Mouse (Mus musculus) adrenal gland, adult 2 months (tissue): ENCODE measurements around the gene Cdh18. TPM values are rescaled to one million over a fixed set of nuclear protein-coding genes. Genes with fewer than 3 reads are reported as not detected.
"Not testable (repeated sequence)": the region's sequence is repeated elsewhere in the genome, so short reads cannot be mapped to it uniquely, and the experiment has no call there.

ENCODE experiments used
- DNase-seq: peaks from one replicate; pipeline ENCODE4 v3.0.0; 2021
- polyA plus RNA-seq: library from polyadenylated mRNA; depleted of rRNA; stranded (reverse); fragments of >200 nt; gene quantifications from 2 replicates; pipeline ENCODE4 v1.2.3, GENCODE M21; 2012
- total RNA-seq, 2 experiments: library from RNA; stranded (reverse); gene quantifications; 2 replicates each; pipeline ENCODE4 v1.2.3; 2021

The Cdh18 gene
- total and polyA plus RNA-seq, 3 experiments: 0.11 to 1.9 (median 1.7) TPM

GRCm38 (mm10) chr15:23212068-23212467, 663.2 kb downstream of the Cdh18 start:
- no peak for DNase-seq

GRCm38 (mm10) chr15:23230616-23231015, 681.8 kb downstream of the Cdh18 start:
- no peak for DNase-seq

GRCm38 (mm10) chr15:23257751-23258440, 709.1 kb downstream of the Cdh18 start:
- no peak for DNase-seq

- DNase-seq: no peak
Measured at GRCm38 (mm10) chr15:23278421-23278820, 729.6 kb downstream of the Cdh18 start.

- DNase-seq: no peak
Measured at GRCm38 (mm10) chr15:23305018-23305417, 756.2 kb downstream of the Cdh18 start.

DNA sequence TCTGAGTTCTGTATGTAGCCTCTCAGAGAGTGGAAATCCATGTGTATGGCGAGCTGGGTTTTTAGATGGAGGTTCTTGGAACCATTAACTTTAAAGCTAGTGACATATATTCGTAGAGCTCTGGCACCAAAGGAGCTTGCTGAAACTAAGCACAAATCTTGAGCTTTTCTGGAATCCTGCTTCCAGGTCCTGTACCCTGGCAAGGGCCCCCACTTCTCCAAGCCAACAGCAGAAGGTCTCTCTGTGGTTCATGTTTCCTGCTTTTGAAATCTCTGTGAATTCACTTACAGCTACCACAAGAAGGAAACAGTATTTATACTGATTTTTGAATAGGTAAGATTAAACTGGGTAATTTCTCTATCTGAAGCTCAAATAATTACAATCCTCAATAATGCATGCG, 767.9 kb downstream of the Cdh18 start:
- no peak for DNase-seq

DNA sequence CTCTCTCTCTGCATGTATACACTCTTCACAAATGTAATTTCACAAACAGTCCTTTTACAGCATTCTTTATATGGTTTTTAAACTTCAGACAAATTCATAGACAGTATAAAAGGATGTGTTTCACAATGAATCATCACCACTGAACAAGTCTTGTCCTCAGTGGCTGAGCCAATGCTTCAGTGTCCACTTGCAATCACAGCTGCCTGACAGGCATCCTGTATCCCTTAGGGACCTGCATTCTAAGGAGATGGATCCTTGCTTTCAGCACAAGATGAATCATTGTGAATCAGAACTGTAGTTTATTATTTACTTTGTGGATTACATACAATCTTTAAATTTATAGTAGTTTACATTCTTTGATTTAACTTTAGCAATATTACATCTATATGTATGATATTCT, 768.6 kb downstream of the Cdh18 start:
- DNase-seq: no peak

DNA sequence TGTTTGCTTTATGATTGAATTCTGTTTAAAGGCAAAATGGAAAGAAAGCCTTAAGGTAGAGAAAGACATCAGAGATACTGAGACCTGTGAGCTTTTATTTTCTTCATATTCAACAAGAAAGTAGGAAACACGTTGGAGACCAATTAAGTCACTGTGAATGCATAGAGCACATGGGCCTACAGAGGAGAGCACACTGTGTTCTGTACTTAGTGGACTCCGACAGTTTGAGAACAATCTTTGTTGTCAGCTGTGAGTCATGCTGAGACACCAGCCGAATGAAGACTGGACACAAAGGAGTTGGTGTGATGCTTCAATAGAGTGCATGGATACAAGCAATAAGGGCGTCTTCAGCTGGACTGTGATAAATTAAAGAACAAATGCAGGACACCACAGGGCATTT, 791.5 kb downstream of the Cdh18 start:
- not testable (repeated sequence) for DNase-seq

GRCm38 (mm10) chr15:23351078-23351477, 802.3 kb downstream of the Cdh18 start:
- no peak for DNase-seq

DNA sequence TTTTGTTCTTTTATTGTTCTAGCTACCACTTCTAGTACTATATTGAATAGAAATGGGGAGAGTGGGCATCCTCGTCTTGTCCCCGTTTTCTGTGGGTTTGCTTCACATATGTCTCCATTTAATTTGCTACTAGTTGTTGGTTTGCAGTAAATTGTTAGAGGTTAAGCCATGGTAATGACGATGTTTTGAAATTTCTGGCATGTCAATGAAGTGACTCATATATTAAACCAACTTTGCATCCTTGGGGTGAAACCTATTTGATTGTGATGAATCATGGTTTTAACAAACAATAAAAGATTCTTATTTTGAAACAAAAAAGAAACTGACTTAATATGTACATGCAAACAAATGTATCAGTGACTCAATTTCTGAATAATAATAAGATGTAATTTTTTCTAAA, 817.5 kb downstream of the Cdh18 start:
- DNase-seq: no peak

DNA sequence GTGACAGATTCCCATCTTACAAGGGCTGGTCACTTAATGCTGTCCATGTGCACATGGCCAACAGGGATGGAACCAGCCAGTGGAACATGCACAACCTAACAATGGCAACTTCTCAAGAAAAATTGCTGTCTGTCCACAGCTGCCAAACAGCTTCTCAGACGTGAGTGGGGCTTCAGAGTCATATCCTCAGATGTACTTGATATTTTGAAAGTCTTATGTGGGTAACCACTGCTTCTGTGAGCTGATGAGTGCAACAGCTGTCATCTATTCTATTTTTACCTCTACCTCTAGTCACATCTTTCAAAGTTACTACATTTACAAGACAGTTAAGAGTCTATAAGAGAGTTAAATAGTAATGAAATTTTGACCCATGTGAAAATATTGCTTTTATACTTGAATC, 818.9 kb downstream of the Cdh18 start:
- no peak for DNase-seq

DNA sequence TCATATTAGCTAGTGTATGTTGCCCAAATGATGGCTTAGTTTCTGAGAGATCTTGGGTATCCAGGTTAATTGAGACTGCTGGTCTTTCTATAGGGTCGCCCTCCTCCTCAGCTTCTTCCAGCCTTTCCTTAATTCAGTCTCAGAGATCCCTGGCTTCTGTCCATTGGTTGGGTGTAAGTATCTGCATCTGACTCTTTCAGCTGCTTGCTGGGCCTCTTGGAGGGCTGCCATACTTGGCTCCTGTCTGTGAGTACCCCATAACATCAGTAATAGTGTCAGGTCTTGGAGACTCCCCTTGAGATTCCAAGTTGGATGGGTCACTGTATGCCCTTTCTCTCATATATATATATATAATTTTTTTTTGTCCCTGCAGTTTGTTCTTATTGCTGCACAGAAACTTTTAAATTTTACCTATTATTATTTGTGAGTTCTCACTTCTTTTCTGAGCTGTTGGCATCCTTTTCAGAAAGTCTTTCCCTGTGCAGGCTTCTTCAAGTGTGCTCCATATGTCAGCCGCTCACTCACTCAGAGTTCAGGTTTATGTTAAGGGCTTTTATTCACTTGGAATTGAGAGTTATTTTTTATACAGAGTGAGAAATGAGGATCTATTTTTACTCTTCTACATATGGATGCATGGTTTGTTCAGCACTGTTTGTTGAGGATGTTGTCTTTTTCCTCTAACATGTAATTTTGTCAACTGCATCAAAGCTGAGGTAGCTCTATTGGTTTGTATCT, 829.4 kb downstream of the Cdh18 start:
- no peak for DNase-seq

- no peak for DNase-seq
Measured at GRCm38 (mm10) chr15:23385816-23386215, 837.0 kb downstream of the Cdh18 start.

DNA sequence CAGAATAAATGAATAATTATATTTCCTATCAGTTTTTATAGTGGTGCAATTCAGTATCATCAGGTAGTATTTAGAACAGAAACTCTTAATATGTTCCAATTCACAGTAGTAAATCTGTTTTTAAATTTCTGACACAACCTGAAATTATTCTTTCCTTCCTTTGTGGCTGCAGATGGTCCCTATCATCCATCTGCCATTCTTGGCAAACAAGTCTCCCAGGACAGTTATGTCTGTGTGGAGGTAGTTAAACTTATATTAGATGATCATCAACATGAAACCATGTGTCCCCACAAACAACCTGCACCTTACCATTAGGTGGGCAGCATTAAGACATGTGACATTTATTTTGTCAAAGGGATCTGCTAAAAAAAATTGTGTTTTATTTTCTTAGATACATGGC, 847.8 kb downstream of the Cdh18 start:
- no peak for DNase-seq

GRCm38 (mm10) chr15:23403792-23404191, 855.0 kb downstream of the Cdh18 start:
- DNase-seq: no peak

GRCm38 (mm10) chr15:23408256-23408655, 859.4 kb downstream of the Cdh18 start:
- no peak for DNase-seq

DNA sequence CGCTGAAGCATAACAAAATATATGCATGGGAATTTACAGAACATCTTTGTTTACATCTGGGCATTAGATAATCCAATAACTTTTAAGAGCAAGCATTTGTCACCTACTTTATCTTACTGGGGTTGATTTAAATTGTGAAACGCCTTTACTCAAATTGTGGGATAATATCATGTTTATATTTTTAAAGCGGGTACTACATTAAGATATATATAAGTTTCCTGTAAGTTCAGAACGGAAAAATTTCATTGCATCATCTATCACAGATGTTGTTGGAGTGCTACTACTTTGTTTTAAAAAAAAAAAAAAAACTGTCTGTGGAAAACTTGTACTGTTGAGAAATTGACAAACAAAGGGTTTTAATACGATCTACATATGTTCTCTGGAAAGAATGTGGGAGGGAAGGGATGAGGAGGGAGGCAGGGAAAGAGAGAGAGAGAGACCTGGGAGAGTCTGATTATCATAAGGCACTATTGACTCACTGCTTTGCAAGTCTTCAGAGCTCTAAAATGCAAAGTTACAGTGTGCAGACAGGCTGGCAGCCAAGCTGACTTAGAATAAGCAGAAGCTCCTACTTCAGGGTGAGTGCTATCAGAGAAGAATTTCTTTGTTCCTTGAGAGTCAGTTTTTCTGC, 867.7 kb downstream of the Cdh18 start:
- no peak for DNase-seq

DNA sequence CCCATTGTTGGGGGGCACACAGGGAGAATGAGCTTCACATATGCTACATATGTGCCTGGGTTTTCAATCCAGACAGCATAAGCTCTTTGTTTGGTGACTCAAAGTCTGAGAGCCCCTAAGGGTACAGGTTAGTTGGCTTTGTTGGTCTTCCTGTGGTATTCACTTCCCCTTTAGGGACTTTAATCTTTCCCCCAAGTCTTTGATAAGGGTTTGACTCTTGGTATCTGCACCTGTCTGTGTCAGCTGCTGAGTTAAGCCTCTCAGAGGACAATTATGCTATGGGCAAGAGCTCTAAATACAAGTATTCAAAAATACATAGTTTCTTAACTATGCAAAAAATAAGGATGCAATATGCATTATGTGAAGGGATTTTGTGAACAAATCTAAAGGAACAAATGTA, 869.3 kb downstream of the Cdh18 start:
- DNase-seq: no peak

GRCm38 (mm10) chr15:23420010-23420409, 871.2 kb downstream of the Cdh18 start:
- DNase-seq: no peak

DNA sequence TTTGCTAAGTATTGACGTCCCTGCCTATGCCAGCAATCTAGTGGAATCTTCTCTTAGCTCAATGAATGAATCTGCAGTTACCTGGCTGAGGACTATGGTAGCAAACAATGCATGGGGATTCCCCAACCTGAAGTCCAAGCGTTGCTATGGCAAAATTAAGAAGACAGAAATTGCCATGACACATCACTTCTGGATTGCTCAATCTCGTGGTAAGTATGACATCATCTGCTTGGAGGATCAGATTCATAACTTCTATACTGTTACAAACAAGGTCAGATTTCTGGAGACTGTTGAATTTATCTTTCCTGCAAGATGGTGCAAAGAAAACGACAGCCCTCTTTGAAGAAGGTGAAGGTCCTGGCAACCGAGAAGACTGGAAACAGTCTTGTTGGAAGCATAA, 881.2 kb downstream of the Cdh18 start:
- no peak for DNase-seq

GRCm38 (mm10) chr15:23448542-23448941, 899.7 kb downstream of the Cdh18 start:
- DNase-seq: no peak

DNA sequence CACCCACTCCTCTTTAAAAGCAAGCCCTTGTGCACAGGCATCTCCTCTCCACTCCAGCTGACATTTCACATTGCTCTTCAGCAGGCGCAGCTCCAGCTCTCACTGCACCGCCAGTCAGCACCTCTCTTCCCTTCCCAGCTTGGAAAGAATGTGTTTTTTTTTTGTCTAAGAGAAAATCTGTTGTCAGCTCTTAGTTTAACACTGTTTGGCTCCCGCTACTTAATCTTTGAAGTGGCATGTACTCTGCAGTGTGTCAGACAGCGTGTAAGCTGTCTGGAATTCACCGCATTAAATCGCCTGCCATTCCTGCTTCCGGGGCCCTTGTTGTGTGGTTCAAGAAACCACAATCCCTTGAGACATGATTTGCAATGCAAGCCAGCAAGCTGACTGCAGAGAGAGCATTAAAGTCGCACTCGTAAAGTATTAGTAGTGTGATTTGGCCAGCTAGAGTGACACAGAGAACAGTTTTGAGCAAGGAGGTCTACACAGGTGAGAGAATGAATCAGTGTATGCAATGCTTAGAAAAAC, 903.3 kb downstream of the Cdh18 start:
- no peak for DNase-seq

DNA sequence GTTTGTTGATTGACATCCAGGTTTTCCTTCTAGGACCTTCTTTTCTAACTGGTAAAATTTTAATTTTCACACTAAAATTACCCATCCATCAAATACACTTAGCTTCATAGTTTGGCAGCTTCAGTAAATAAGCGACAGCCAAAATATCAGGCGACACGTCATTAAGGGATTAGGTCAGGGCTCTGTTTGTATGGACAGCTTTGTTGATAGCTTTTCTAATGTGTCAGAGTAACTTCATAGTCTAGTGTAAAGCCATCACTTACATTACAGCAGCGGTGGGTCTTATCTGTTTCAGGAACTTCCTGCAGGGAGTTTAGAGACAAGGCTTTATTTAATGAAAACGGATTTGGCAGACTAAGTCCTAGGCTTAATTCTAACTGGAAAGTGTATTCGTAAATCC, 904.5 kb downstream of the Cdh18 start:
- DNase-seq: no peak
